Mouse (Mus musculus): ENCODE measurements around the gene Olfr525. TPM values are rescaled to one million over a fixed set of nuclear protein-coding genes. Genes with fewer than 3 reads are reported as not detected.

Gene Olfr525
- polyA plus RNA-seq, 1 experiment from 2014 or later = not detected

DNA sequence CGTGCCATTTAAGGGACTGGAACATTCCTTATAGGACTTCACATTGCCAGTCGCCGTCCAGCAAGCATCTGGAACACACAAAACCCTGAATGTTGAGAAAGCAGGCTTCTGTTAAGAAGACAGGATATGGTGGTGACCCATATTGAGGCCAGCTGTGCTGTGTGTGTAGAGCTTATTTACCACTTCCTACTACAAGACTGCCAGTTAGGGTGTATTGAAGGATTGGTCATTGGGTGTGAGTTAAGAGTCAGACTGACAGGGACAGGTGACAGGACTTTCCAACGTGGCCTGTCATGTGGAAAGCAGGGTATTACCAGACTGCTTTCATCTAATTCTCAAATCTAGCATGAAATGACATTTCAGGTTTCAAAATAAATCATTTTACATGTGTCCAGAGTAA, 53.6 kb downstream of the Olfr525 start:
- Histone ChIP-seq H3K27ac (ENCODE audit: low read depth, low read length) (no peak overlapping the region), H3K9ac (replicated peaks; ENCODE audit: low read depth, low read length) (no peak overlapping the region), H3K4me2 (ENCODE audit: low read depth, low read length) (no peak overlapping the region), H3K4me3 (ENCODE audit: low read depth, low read length) (no peak overlapping the region), H3K9me3 (ENCODE audit: control insufficient read depth, low read length) (no peaks in the 10 kb centered on the region), H3K27me3 (ENCODE audit: control insufficient read depth, insufficient read depth, low read length) (no peaks in the 10 kb centered on the region), H3K4me1 (ENCODE audit: control insufficient read depth, insufficient read depth, low read length) (no peaks in the 10 kb centered on the region), H3K36me3 (ENCODE audit: control insufficient read depth, insufficient read depth, low read length) (no peaks in the 10 kb centered on the region)
- no peak for ATAC-seq (ENCODE audit: low read depth)
- WGBS = 86% methylated on average over 4 of the region's 4 CpGs

DNA sequence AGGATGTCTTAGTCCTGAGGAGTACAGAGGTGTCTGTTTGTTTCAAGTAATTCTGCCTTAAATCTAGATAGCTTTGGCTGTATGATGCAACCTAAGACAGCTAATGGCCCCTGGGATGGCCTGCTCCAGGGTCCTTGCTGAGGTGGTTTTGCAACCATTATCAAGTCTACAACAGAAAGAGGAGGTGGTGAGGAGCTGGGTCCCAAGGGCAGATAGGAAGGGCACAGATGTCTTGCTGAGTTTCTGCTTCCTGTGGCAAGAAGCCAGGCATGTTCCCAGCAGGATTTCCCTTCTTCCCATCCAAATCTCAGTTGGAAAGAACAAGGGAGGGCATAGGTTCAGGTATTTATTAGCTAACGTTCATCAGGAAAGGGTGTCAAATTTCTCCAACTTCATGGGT, 55.6 kb downstream of the Olfr525 start, which contains the start of gene Olfr530:
Gene Olfr530 (minus strand): TSS at position 101 of the 400 bp plus-strand sequence.
- no peak within 1 kb of the TSS for H3K4me2 ChIP-seq (ENCODE audit: low read depth, low read length)
- no peaks in the 10 kb centered on the region for H3K9me3 ChIP-seq (ENCODE audit: control insufficient read depth, low read length)
- no peak within 1 kb of the TSS for H3K27ac ChIP-seq (ENCODE audit: low read depth, low read length)
- H3K4me3 ChIP-seq (ENCODE audit: low read depth, low read length) = no peak within 1 kb of the TSS
- H3K27me3 ChIP-seq (ENCODE audit: control insufficient read depth, insufficient read depth, low read length) = no peaks in the 10 kb centered on the region
- H3K4me1 ChIP-seq (ENCODE audit: control insufficient read depth, insufficient read depth, low read length) = no peaks in the 10 kb centered on the region
- H3K9ac ChIP-seq (replicated peaks; ENCODE audit: low read depth, low read length) = no peak within 1 kb of the TSS
- ATAC-seq (ENCODE audit: low read depth) = no peak
- WGBS = 67% methylated on average over 1 of the region's 1 CpGs
- no peaks in the 10 kb centered on the region for H3K36me3 ChIP-seq (ENCODE audit: control insufficient read depth, insufficient read depth, low read length)

DNA sequence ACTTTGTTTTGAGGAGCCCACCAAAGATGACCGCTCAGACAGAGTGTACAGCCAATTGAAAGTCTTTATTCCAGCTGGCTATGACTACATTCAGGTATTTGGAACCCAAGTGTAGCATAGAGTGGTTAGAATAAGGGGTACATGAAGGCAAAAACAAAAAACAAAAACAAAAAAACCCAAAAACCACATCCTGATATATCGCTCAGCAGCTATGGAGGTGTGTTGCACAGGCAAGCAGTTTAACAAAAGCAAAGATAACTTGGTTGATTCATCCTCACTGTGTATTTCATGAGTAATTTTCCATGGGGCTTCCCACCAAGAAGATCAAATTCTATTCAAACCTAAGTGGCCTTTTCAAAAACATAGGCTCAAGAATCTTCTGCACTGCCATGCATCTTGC, 56.3 kb downstream of the Olfr525 start:
- ATAC-seq (ENCODE audit: low read depth) = no peak
- Histone ChIP-seq H3K4me1 (ENCODE audit: control insufficient read depth, insufficient read depth, low read length) (no peaks in the 10 kb centered on the region), H3K9ac (replicated peaks; ENCODE audit: low read depth, low read length) (no peak overlapping the region), H3K4me2 (ENCODE audit: low read depth, low read length) (no peak overlapping the region), H3K9me3 (ENCODE audit: control insufficient read depth, low read length) (no peaks in the 10 kb centered on the region), H3K36me3 (ENCODE audit: control insufficient read depth, insufficient read depth, low read length) (no peaks in the 10 kb centered on the region), H3K27ac (ENCODE audit: low read depth, low read length) (no peak overlapping the region), H3K4me3 (ENCODE audit: low read depth, low read length) (no peak overlapping the region), H3K27me3 (ENCODE audit: control insufficient read depth, insufficient read depth, low read length) (no peaks in the 10 kb centered on the region)
- WGBS = 95% methylated on average over 2 of the region's 2 CpGs

Other genes starting within 250 kb of the Olfr525 start
- gene Caly, start 238.3 kb upstream of the Olfr525 start, polyA plus RNA-seq (2014; fragmentation: Nextera tagmentation; extraction: Ambion mirVana) = 209 and 365 TPM in 2 replicates
- gene Prap1, start 227.5 kb upstream of the Olfr525 start, polyA plus RNA-seq (2014; fragmentation: Nextera tagmentation; extraction: Ambion mirVana) = 0.48 TPM in 1 of 2 replicates, not detected in the other
- gene Fuom, start 218.4 kb upstream of the Olfr525 start, polyA plus RNA-seq (2014; fragmentation: Nextera tagmentation; extraction: Ambion mirVana) = 42.8 and 51.8 TPM in 2 replicates
- 9.2 and 9.9 TPM in 2 replicates for gene Paox, start 205.1 kb upstream of the Olfr525 start, polyA plus RNA-seq (2014; fragmentation: Nextera tagmentation; extraction: Ambion mirVana)
- gene Echs1, start 204.4 kb upstream of the Olfr525 start, polyA plus RNA-seq (2014; fragmentation: Nextera tagmentation; extraction: Ambion mirVana) = 129 and 132 TPM in 2 replicates
- 33.7 and 39.6 TPM in 2 replicates for gene Mtg1, start 183.3 kb upstream of the Olfr525 start, polyA plus RNA-seq (2014; fragmentation: Nextera tagmentation; extraction: Ambion mirVana)
- gene Sprn, start 166.0 kb upstream of the Olfr525 start, polyA plus RNA-seq (2014; fragmentation: Nextera tagmentation; extraction: Ambion mirVana) = 16.2 and 17.3 TPM in 2 replicates
- gene Olfr522, start 156.1 kb upstream of the Olfr525 start, polyA plus RNA-seq (2014; fragmentation: Nextera tagmentation; extraction: Ambion mirVana) = not detected in 2 replicates
- not detected in 2 replicates for gene Olfr523, start 147.6 kb upstream of the Olfr525 start, polyA plus RNA-seq (2014; fragmentation: Nextera tagmentation; extraction: Ambion mirVana)
- not detected in 2 replicates for gene Olfr524, start 114.9 kb upstream of the Olfr525 start, polyA plus RNA-seq (2014; fragmentation: Nextera tagmentation; extraction: Ambion mirVana)
- not detected in 2 replicates for gene Cd163l1, start 102.6 kb upstream of the Olfr525 start, polyA plus RNA-seq (2014; fragmentation: Nextera tagmentation; extraction: Ambion mirVana)
- gene 5830411N06Rik, start 73.6 kb upstream of the Olfr525 start, polyA plus RNA-seq (2014; fragmentation: Nextera tagmentation; extraction: Ambion mirVana) = not detected in 2 replicates
- not detected in 2 replicates for gene Olfr527, start 13.2 kb downstream of the Olfr525 start, polyA plus RNA-seq (2014; fragmentation: Nextera tagmentation; extraction: Ambion mirVana)
- gene Olfr60, start 40.8 kb downstream of the Olfr525 start, polyA plus RNA-seq (2014; fragmentation: Nextera tagmentation; extraction: Ambion mirVana) = not detected in 2 replicates
- gene Olfr530, start 55.5 kb downstream of the Olfr525 start, polyA plus RNA-seq (2014; fragmentation: Nextera tagmentation; extraction: Ambion mirVana) = not detected in 2 replicates
- gene Olfr531, start 82.1 kb downstream of the Olfr525 start, polyA plus RNA-seq (2014; fragmentation: Nextera tagmentation; extraction: Ambion mirVana) = not detected in 2 replicates
- gene Olfr532, start 100.8 kb downstream of the Olfr525 start, polyA plus RNA-seq (2014; fragmentation: Nextera tagmentation; extraction: Ambion mirVana) = not detected in 2 replicates
- gene Olfr533, start 142.5 kb downstream of the Olfr525 start, polyA plus RNA-seq (2014; fragmentation: Nextera tagmentation; extraction: Ambion mirVana) = not detected in 2 replicates
- gene Olfr535, start 163.4 kb downstream of the Olfr525 start, polyA plus RNA-seq (2014; fragmentation: Nextera tagmentation; extraction: Ambion mirVana) = not detected in 2 replicates
- not detected in 2 replicates for gene Olfr536, start 186.5 kb downstream of the Olfr525 start, polyA plus RNA-seq (2014; fragmentation: Nextera tagmentation; extraction: Ambion mirVana)
- not detected in 2 replicates for gene Olfr538, start 247.0 kb downstream of the Olfr525 start, polyA plus RNA-seq (2014; fragmentation: Nextera tagmentation; extraction: Ambion mirVana)